Mouse (Mus musculus): ENCODE measurements around the gene Zfp507.

Zfp507 gene

GRCm38 (mm10) chr7:35774127-35774526 lies 28.7 kb downstream of the Zfp507 start:
- no peak for DNase-seq

- DNase-seq, result no peak
Observed at GRCm38 (mm10) chr7:35772347-35772746, 30.5 kb downstream of the Zfp507 start.

- no peak for DNase-seq
Observed at GRCm38 (mm10) chr7:35771106-35771505, 31.7 kb downstream of the Zfp507 start.

- no peak for DNase-seq
Observed at GRCm38 (mm10) chr7:35770122-35770521, 32.7 kb downstream of the Zfp507 start.

GRCm38 (mm10) chr7:35764461-35764860 lies 38.3 kb downstream of the Zfp507 start:
- no peak for DNase-seq

GRCm38 (mm10) chr7:35761801-35762200 lies 41.0 kb downstream of the Zfp507 start:
- DNase-seq, result no peak

GRCm38 (mm10) chr7:35759602-35760001 lies 43.2 kb downstream of the Zfp507 start:
- no peak for DNase-seq

- DNase-seq, result no peak
Observed at GRCm38 (mm10) chr7:35756510-35757440, 46.0 kb downstream of the Zfp507 start.

GRCm38 (mm10) chr7:35754886-35755168 lies 48.0 kb downstream of the Zfp507 start:
- no peak for DNase-seq

- peak; percentile 92 to 93 for DNase-seq
Observed at GRCm38 (mm10) chr7:35754033-35754885, 48.5 kb downstream of the Zfp507 start, which contains the start of gene Dpy19l3. Dpy19l3 (minus strand) TSS chr7:35754454.

GRCm38 (mm10) chr7:35753319-35754032 lies 49.3 kb downstream of the Zfp507 start:
- no peak for DNase-seq

- DNase-seq, result no peak
Observed at GRCm38 (mm10) chr7:35750873-35751272, 51.9 kb downstream of the Zfp507 start.

- DNase-seq, result no peak
Observed at GRCm38 (mm10) chr7:35747397-35747964, 55.3 kb downstream of the Zfp507 start.

- no peak for DNase-seq
Observed at GRCm38 (mm10) chr7:35746686-35747396, 56.0 kb downstream of the Zfp507 start.

GRCm38 (mm10) chr7:35745281-35745702 lies 57.5 kb downstream of the Zfp507 start:
- DNase-seq, result no peak

GRCm38 (mm10) chr7:35744771-35745170 lies 58.0 kb downstream of the Zfp507 start:
- no peak for DNase-seq

- DNase-seq, result no peak
Observed at GRCm38 (mm10) chr7:35742310-35742709, 60.5 kb downstream of the Zfp507 start.

- no peak for DNase-seq
Observed at GRCm38 (mm10) chr7:35741858-35742257, 60.9 kb downstream of the Zfp507 start.

GRCm38 (mm10) chr7:35740489-35741230 lies 62.1 kb downstream of the Zfp507 start:
- DNase-seq, result peak; percentile 19 to 48

GRCm38 (mm10) chr7:35738871-35739270 lies 63.9 kb downstream of the Zfp507 start:
- DNase-seq, result no peak
